Mouse (Mus musculus): Measurements from ENCODE around the gene Nr2e3. TPM values are rescaled to one million over a fixed set of nuclear protein-coding genes. Genes with fewer than 3 reads are reported as not detected.

The Nr2e3 gene
- polyA plus RNA-seq, 1 experiment from 2014 or later: 0.33 TPM

Other genes with a start within 250 kb of the Nr2e3 start
- 16.0 and 16.6 TPM in 2 replicates for gene Senp8, start 209.9 kb downstream of the Nr2e3 start, polyA plus RNA-seq (2016; fragmentation: Nextera tagmentation; extraction: Ambion mirVana)
- 8.5 and 12.3 TPM in 2 replicates for gene Myo9a, start 209.8 kb downstream of the Nr2e3 start, polyA plus RNA-seq (2016; fragmentation: Nextera tagmentation; extraction: Ambion mirVana)